Mouse (Mus musculus) kidney, postnatal 14 days (tissue): ENCODE data around the gene Ldhc.

Experiments used
- DNase-seq: peaks from one replicate; pipeline ENCODE4 v3.0.0; 2022; ENCODE audit warnings: mixed read lengths

The Ldhc gene

GRCm38 (mm10) chr7:46919551-46920176 is 58.7 kb downstream of the Ldhc start, which contains the start of gene Tsg101:
Tsg101 (minus strand) TSS chr7:46919969.
- DNase-seq: peak; percentile 95

DNA sequence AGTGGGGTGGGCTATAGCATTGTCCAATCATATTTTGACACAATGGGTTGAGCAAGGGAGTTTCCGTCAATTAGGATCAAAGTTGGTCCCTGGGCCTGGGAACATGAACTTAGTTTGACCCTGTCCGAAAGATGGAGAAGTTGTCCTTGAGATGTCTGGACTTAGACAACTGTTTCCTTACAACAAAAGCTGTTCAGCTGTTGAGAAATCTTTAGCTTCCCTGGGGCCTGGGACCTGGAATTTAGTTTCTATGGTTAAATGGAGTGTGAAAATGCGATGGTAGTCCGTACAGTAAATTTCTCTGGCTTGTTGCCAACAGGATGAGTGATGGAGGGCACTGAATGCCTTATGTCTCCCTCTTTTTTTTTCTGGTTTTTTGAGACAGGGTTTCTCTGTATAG is 61.1 kb downstream of the Ldhc start:
- no peak for DNase-seq
